In the genomic region with DNA sequence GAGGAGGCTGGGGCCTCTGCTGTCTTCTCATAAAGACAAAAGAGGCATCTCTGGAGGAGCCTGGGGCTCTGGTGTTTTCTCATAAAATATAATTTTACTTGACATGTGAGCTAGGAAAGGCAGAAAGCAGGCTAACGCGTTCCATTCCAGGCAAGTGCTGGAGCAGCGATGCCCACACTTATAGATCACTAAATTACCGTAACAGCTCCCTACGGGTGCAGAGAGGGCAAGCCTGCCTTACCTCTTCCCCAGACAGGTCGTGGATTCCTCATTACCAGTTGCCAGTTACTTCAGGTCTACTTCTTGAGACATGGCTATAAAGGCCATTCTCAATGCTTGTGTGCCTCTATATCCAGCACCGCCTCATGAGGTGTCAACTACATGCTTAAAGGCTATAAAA, we compare ENCODE assay signal across 15 mouse cellular contexts.
DNase-seq lines count a peak whose midpoint lies in the region; ATAC-seq lines count a peak whose summit lies in the region.
"Had no signal": no experiment of that assay in that cellular context is flagged by ENCODE, and none has a peak within 500 bp of the region (broad histone marks: within the 10 kb centered on the region; RNA-seq: fewer than 3 reads in every experiment).

No protein-coding gene starts in this region.

- peaks cover 42% of the 10 kb centered on the region for H3K79me2 ChIP-seq in macrophage (ENCODE audit: inconsistent target)

- H3K4me3 ChIP-seq in heart, embryonic 15.5 days = no peak overlapping the region
- no peak overlapping the region for H3K4me3 ChIP-seq in kidney, embryonic 16.5 days (ENCODE audit: low read length)
- H3K4me3 ChIP-seq in macrophage (ENCODE audit: inconsistent target) = no peak overlapping the region
- H3K4me3 ChIP-seq: forebrain, embryonic 13.5 days; megakaryocyte, embryonic 14.5 days had no signal

- H3K27me3 ChIP-seq in heart, embryonic 15.5 days = no peaks in the 10 kb centered on the region
- no peaks in the 10 kb centered on the region for H3K27me3 ChIP-seq in kidney, embryonic 16.5 days (ENCODE audit: insufficient read depth, low read length)
- H3K27me3 ChIP-seq: forebrain, embryonic 13.5 days; megakaryocyte, embryonic 14.5 days had no signal

- WGBS in heart, embryonic 15.5 days = 96% methylated on average over 7 of the region's 7 CpGs
- 70% methylated on average over 7 of the region's 7 CpGs for WGBS in kidney, embryonic 16.5 days
- WGBS in macrophage (ENCODE audit: missing documents) = 98% methylated on average over 7 of the region's 7 CpGs

- peak overlapping the region; percentile 69; the same call in 1 of the 2 replicates for H3K27ac ChIP-seq in heart, embryonic 15.5 days
- H3K27ac ChIP-seq in kidney, embryonic 16.5 days (ENCODE audit: low read length) = peak overlapping the region; percentile 2; the same call in 1 of the 2 replicates
- peak overlapping the region; percentile 52 for H3K27ac ChIP-seq in macrophage
- H3K27ac ChIP-seq: forebrain, embryonic 13.5 days; stomach, postnatal 0 days had no signal

- H3K4me2 ChIP-seq in heart, embryonic 15.5 days = no peak overlapping the region
- H3K4me2 ChIP-seq in kidney, embryonic 16.5 days (replicated peaks; ENCODE audit: low read depth, low read length) = no peak overlapping the region
- H3K4me2 ChIP-seq: forebrain, embryonic 13.5 days had no signal

- intact Hi-C loops in left cerebral cortex, postnatal 10 days (cut with DNase I) = no loop called here

- H3K4me1 ChIP-seq in heart, embryonic 15.5 days (replicated peaks) = peaks cover 17% of the 10 kb centered on the region
- H3K4me1 ChIP-seq in kidney, embryonic 16.5 days (ENCODE audit: insufficient read depth, low read length) = peaks cover 17% of the 10 kb centered on the region
- H3K4me1 ChIP-seq: forebrain, embryonic 13.5 days had no signal

- DNase-seq in heart, postnatal 4 days = no peak
- DNase-seq in kidney, adult 18-20 months = no peak
- peak; percentile 40 for DNase-seq in retina, postnatal 1 day
- DNase-seq in retina, embryonic 14.5 days (ENCODE audit: low spot score) = no peak
- no peak for DNase-seq in left cerebral cortex, postnatal 10 days (ENCODE audit: extremely low spot score in 1 of 2, low spot score in 2 of 2)
- DNase-seq: cerebellum, adult 2 months; layer of hippocampus, postnatal 36 days; thymus, postnatal 4 days had no signal

- no peaks in the 10 kb centered on the region; the same call in 1 of the 2 replicates for H3K36me3 ChIP-seq in heart, embryonic 15.5 days
- peaks cover 4% of the 10 kb centered on the region; the same call in 1 of the 2 replicates for H3K36me3 ChIP-seq in kidney, embryonic 16.5 days (ENCODE audit: insufficient read depth, low read length)
- H3K36me3 ChIP-seq in macrophage (ENCODE audit: inconsistent target) = no peaks in the 10 kb centered on the region
- H3K36me3 ChIP-seq: G1E had no signal

- no peaks in the 10 kb centered on the region for H3K9me3 ChIP-seq in heart, embryonic 15.5 days (replicated peaks)
- H3K9me3 ChIP-seq in kidney, embryonic 16.5 days (ENCODE audit: low read length) = no peaks in the 10 kb centered on the region
- H3K9me3 ChIP-seq: forebrain, embryonic 13.5 days; G1E; megakaryocyte, embryonic 14.5 days had no signal

- no peak for ATAC-seq in heart, embryonic 15.5 days (replicated peaks; ENCODE audit: insufficient number of reproducible peaks, insufficient read depth, low FRiP score, low read depth)
- ATAC-seq in kidney, embryonic 16.5 days (ENCODE audit: low FRiP score, low TSS enrichment) = no peak
- ATAC-seq: forebrain, embryonic 13.5 days had no signal

- no peak overlapping the region for H3K9ac ChIP-seq in heart, embryonic 15.5 days
- H3K9ac ChIP-seq in kidney, embryonic 16.5 days (replicated peaks; ENCODE audit: low read length) = no peak overlapping the region
- H3K9ac ChIP-seq: forebrain, embryonic 13.5 days had no signal

Comparison
In these comparisons a context has a peak if more than half of its experiments do, and no peak if none do; other contexts are left out.
1. H3K27ac ChIP-seq: peak in every context shown above with its lines; median percentile 69 in heart, embryonic 15.5 days; 52 in macrophage; 2 in kidney, embryonic 16.5 days.